Mouse (Mus musculus) MN1 (cell line): ENCODE results near the gene Abcb9.

Experiments
- DNase-seq: peaks from one replicate; pipeline ENCODE4 v3.0.0-alpha.2; 2016; ENCODE audit warnings: low spot score

Gene Abcb9

DNA sequence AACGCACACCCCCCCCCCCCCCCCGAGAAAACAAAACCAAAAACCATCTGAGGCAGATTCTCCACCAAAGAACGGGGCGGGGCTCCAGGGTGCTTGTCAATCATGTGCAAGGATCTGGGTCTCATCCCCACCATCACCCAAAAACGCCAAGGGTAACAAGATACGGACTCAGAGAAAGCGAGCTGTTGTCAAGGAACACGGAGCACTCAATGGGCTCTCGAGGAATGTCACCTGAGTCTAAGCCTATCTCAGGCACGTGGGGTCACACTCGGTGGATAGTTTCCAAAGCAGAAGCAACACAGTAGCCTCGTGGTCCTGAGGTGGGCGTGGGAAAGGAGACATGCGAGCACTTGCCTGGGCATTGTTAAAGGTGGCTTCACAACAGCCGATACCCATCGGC lies 81.9 kb downstream of the Abcb9 start:
- no peak for DNase-seq

DNA sequence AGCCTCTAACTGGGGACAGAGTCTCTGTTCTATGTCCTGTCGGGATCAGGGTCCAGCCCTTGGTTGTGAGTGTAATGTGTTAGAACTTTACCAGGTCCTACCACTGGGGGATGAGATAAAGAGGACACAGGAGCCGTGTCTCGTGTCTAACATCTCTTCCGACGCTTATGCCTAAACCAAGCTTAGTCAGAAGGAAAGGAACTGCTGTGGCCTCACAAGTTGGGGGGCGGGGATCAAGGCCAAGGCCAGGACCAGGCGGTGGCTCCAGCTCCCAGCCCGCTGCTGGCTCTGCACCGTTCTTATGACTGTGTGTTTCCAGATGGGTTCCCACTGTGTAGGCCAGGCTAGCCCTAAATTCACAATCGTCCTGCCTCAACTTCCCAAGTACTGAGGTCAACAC lies 82.7 kb downstream of the Abcb9 start:
- no peak for DNase-seq

DNA sequence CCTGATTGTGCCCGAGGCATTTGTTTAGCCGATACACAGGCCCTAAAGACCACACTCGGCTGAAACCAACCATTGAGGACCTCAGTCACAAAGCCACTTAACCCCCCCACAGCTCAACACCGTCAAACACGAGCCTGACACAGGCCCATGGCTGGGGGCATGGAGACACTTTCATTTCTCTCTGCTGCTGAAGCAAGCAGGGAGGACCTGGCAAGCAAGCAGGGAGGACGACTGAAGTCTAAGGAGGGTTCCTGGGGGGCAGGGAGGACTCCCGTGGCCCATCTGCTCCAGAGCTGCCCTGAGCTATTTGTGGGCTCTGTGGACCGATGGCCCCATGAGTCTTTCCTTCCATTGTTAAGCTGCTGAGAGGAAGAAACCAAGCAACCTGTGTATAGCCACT lies 83.7 kb downstream of the Abcb9 start:
- DNase-seq: no peak
